Mouse (Mus musculus) midbrain, embryonic 11.5 days (tissue): ENCODE measurements around the gene Apoe. TPM values are rescaled to one million over a fixed set of nuclear protein-coding genes. Genes with fewer than 3 reads are reported as not detected.

Source experiments
- ATAC-seq: fragments of 200-750 bp; cut with Nextera tagmentation; 2 replicates; pipeline ENCODE4 v1.8.0; 2017; ENCODE audit warnings: moderate TSS enrichment, moderate library complexity; ENCODE audit not compliant: low FRiP score
- DNase-seq: peaks from one replicate; pipeline ENCODE4 v3.0.0; 2015; ENCODE audit warnings: low spot score; ENCODE audit errors: missing footprints
- H3K27ac ChIP-seq: fragments of 300-500 bp; sonication (generic); 2 replicates; pipeline ENCODE4 v1.5.1; 2014; ENCODE audit warnings: low read depth, low read length
- H3K27me3 ChIP-seq: fragments of 300-500 bp; sonication (generic); 2 replicates; pipeline ENCODE4 v1.6.1; 2014; ENCODE audit warnings: mild to moderate bottlenecking, low read length, moderate library complexity, mixed read lengths; ENCODE audit not compliant: control insufficient read depth, insufficient read depth
- H3K36me3 ChIP-seq: fragments of 300-500 bp; sonication (generic); 2 replicates; pipeline ENCODE4 v1.6.1; 2014; ENCODE audit warnings: mild to moderate bottlenecking, low read length, moderate library complexity, mixed read lengths; ENCODE audit not compliant: control insufficient read depth, insufficient read depth
- H3K4me1 ChIP-seq: fragments of 300-500 bp; sonication (generic); 2 replicates; pipeline ENCODE4 v1.6.1; 2014; ENCODE audit warnings: low read length; ENCODE audit not compliant: control insufficient read depth, insufficient read depth
- H3K4me2 ChIP-seq: fragments of 300-500 bp; sonication (generic); 2 replicates; pipeline ENCODE4 v1.6.1; 2014; ENCODE audit warnings: mild to moderate bottlenecking, moderate library complexity
- H3K4me3 ChIP-seq: fragments of 300-500 bp; sonication (generic); 2 replicates; pipeline ENCODE4 v1.5.1; 2014; ENCODE audit warnings: low read depth, low read length
- H3K9ac ChIP-seq: fragments of 300-500 bp; sonication (generic); 2 replicates; pipeline ENCODE4 v1.6.1; 2014; ENCODE audit warnings: low read length
- H3K9me3 ChIP-seq: fragments of 300-500 bp; sonication (generic); 2 replicates; pipeline ENCODE4 v1.6.1; 2016; ENCODE audit warnings: low read length; ENCODE audit not compliant: control insufficient read depth
- WGBS: fragments of 180-500 bp; shearing (Covaris S2); extraction: QIAGEN DNeasy Blood & Tissue Kit; methylation state at CpG from one replicate; pipeline ENCODE4 v1.1.7; 2014; 5-methylcytosine and 5-hydroxymethylcytosine counted together
- polyA plus RNA-seq: library from polyadenylated mRNA; unstranded; fragments of >200 nt; fragmentation: Nextera tagmentation; extraction: Ambion mirVana; gene quantifications from 2 replicates; pipeline ENCODE4 v1.2.1, GENCODE M21; 2014

Gene Apoe
- polyA plus RNA-seq, 1 experiment from 2014 or later = 180 TPM

DNA sequence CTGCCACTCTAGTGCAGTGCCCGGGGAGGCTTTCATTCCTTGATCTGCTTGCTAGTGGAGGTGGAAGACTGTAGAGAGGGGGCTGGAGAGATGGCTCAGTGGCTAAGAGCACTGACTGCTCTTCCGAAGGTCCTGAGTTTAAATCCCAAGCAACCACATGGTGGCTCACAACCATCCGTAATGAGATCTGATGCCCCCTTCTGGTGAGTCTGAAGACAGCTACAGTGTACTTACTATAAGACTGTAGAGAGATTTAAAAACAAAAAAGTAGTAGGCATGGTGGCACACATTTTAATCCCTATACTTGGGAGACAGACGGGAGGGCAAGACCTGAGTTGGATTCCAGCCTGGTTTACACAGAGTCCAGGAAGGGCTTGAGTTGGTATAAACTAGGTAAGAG is 13.4 kb upstream of the Apoe start:
- H3K27me3 ChIP-seq = no peaks in the 10 kb centered on the region
- H3K4me1 ChIP-seq = peaks cover 12% of the 10 kb centered on the region
- ATAC-seq (no peak), DNase-seq (no peak)
- no peak overlapping the region for H3K4me3 ChIP-seq
- no peak overlapping the region for H3K27ac ChIP-seq
- 72% methylated on average over 4 of the region's 4 CpGs for WGBS
- H3K9ac ChIP-seq = no peak overlapping the region
- H3K4me2 ChIP-seq = no peak overlapping the region
- no peaks in the 10 kb centered on the region for H3K9me3 ChIP-seq
- peaks cover 6% of the 10 kb centered on the region; the same call in 1 of the 2 replicates for H3K36me3 ChIP-seq

DNA sequence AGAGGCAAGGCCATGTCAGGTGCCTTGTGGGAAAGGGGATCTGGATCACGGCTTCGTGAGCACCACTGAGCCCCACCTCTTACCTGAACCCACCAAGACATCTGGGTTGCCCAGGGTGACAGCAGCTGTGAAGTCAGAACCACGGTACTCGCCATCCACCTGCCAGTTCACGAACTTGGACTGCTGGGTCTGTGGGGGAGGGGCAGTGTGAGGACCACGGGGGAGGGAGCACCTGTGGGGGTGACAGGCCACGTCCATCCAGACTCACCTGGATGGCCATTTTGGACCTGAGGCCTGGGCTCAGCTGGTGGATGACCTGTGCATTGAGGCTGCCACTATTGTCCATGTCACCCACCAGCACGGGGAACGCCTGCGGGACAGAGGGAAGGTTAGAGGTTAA is 11.7 kb upstream of the Apoe start:
- WGBS = 94% methylated on average over 10 of the region's 10 CpGs
- no peak overlapping the region for H3K4me2 ChIP-seq

DNA sequence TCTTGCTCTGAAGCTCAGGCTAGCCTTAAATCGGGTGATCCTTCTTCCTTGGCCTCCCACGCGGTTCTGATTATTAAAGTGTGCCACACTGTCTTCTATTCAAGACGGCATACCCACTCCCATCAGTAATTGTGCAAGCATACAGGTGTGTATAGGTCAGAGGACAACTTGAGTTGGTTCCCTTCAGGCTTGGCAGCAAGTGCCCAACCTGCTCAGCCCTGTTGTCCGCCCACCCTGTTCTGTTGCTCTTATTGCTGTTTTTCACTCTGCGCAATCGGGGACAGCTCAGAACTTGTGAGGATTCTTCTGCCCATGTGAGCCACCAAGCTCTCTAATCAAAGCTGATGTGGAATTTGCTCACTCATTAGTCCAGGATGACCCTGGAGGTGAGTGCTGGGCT is 6.3 kb upstream of the Apoe start:
- H3K9me3 ChIP-seq = no peaks in the 10 kb centered on the region

More for the DNA sequence above, 11.7 kb upstream of the Apoe start:
- no peak overlapping the region for H3K27ac ChIP-seq
- ATAC-seq = no peak
- H3K4me3 ChIP-seq = no peak overlapping the region
- DNase-seq = no peak
- no peaks in the 10 kb centered on the region for H3K9me3 ChIP-seq
- H3K4me1 ChIP-seq = peaks cover 7% of the 10 kb centered on the region
- no peaks in the 10 kb centered on the region for H3K27me3 ChIP-seq
- H3K36me3 ChIP-seq = peaks cover 6% of the 10 kb centered on the region; the same call in 1 of the 2 replicates
- H3K9ac ChIP-seq = no peak overlapping the region

DNA sequence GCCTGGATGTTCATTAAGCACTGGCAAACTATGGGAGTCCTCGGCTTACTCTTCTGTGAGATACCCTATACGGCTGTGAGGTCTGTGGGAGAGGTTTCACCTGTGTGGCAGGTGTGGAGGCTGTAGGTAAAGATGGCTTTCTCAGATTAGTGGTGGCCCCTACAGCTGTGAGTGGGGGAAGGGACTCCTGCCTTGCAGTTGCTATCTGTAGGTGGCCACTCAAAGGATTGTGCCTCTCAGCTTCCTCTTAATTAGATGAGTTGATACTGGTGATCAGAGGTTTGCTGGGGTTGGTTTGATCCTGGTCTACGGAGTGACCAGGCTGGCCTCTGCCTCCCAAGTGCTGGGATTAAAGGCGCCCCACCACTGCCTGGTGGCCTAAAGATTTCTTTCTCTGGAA is 5.5 kb upstream of the Apoe start:
- H3K4me2 ChIP-seq = no peak overlapping the region
- no peak overlapping the region for H3K27ac ChIP-seq
- no peaks in the 10 kb centered on the region for H3K9me3 ChIP-seq
- ATAC-seq = no peak
- H3K36me3 ChIP-seq = peaks cover 7% of the 10 kb centered on the region; the same call in 1 of the 2 replicates
- no peak overlapping the region for H3K4me3 ChIP-seq
- H3K4me1 ChIP-seq = peaks cover 2% of the 10 kb centered on the region
- no peaks in the 10 kb centered on the region for H3K27me3 ChIP-seq
- WGBS = 91% methylated on average over 4 of the region's 4 CpGs
- DNase-seq = no peak
- H3K9ac ChIP-seq = no peak overlapping the region

More for the DNA sequence above, 6.3 kb upstream of the Apoe start:
- Histone ChIP-seq H3K36me3 (peaks cover 8% of the 10 kb centered on the region; the same call in 1 of the 2 replicates), H3K9ac (no peak overlapping the region), H3K4me1 (no peaks in the 10 kb centered on the region), H3K4me2 (no peak overlapping the region), H3K4me3 (no peak overlapping the region), H3K27ac (no peak overlapping the region), H3K27me3 (no peaks in the 10 kb centered on the region)
- ATAC-seq (no peak), DNase-seq (no peak)
- WGBS = 93% methylated on average over 7 of the region's 7 CpGs

DNA sequence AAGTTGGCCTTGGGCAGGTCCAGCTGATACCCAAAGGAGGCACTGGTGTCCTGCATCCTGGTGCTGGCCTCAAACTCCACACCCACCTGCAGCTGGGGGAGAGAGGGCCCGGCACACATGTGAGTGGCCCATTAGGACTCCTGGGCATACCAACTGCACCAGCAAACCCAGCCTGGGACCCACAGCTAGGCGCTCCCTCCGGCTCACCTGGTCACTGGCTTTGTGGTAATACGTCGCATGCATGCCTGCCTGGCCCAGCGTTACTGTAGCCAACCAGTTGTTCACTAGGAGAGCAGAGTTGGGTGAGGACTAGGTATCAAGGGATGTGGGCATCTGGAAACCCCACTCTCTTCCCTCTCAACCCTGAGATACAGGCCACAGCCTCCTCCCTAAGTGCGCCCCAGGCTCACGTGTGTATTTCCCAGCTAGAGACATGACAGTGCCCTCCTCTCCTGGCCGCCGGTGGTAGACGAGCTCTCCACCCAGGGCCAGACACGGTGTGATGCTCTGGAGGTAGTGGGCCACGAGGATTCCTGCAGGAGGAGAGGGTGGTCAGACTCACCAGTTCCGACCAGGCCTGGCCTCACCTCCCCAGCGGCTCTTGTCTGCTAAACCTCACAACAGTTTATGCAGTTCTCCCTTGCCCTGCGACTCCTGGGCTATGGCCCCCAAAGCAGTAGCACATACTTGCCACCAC is 4.0 kb upstream of the Apoe start:
- Histone ChIP-seq H3K9ac (no peak overlapping the region), H3K27ac (no peak overlapping the region), H3K4me3 (no peak overlapping the region), H3K9me3 (no peaks in the 10 kb centered on the region), H3K4me1 (peaks cover 13% of the 10 kb centered on the region), H3K4me2 (no peak overlapping the region), H3K27me3 (no peaks in the 10 kb centered on the region), H3K36me3 (peaks cover 5% of the 10 kb centered on the region; the same call in 1 of the 2 replicates)
- 88% methylated on average over 16 of the region's 16 CpGs for WGBS
- ATAC-seq (no peak), DNase-seq (no peak)

DNA sequence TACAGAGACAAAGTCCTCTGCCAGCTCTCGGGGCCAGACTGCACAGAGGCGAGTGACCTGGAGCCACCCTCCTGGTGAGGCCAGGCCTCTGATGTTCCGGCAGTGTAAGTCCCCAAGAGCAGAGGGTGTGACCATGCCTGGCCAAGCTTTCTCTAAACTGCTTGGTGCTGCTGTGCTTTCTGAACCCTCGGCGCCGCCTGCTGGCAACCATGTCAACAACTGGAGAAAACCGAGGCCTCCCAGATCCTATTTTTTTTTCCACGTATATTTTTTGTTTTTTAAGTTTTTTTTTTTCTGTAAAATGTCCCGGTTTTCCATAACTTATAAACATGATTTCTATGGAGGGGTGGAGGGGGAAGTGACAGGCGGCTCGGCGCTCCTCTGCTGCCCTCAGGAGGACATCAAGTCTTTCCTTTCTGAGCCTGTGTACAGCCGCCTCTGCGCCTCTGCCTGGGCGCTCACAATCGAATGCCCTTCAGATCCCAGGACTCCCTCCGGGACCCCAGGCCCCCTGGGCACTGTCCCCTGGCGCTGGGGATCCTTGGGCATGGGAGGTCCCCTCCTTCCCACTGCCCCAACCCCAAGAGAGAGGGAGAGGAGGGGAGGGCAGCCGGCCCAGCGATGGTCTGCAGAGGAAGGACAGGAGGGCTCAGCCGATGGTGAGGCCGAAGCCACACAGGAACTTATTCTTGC is 2.2 kb upstream of the Apoe start:
- DNase-seq (peak; percentile 90), ATAC-seq (peak; percentile 63)
- Histone ChIP-seq H3K4me2 (no peak overlapping the region), H3K4me3 (no peak overlapping the region), H3K4me1 (peaks cover 13% of the 10 kb centered on the region), H3K9ac (no peak overlapping the region), H3K9me3 (peaks cover 4% of the 10 kb centered on the region; the same call in 1 of the 2 replicates), H3K27me3 (no peaks in the 10 kb centered on the region), H3K36me3 (peaks cover 13% of the 10 kb centered on the region), H3K27ac (no peak overlapping the region)
- 29% methylated on average over 22 of the region's 22 CpGs for WGBS

DNA sequence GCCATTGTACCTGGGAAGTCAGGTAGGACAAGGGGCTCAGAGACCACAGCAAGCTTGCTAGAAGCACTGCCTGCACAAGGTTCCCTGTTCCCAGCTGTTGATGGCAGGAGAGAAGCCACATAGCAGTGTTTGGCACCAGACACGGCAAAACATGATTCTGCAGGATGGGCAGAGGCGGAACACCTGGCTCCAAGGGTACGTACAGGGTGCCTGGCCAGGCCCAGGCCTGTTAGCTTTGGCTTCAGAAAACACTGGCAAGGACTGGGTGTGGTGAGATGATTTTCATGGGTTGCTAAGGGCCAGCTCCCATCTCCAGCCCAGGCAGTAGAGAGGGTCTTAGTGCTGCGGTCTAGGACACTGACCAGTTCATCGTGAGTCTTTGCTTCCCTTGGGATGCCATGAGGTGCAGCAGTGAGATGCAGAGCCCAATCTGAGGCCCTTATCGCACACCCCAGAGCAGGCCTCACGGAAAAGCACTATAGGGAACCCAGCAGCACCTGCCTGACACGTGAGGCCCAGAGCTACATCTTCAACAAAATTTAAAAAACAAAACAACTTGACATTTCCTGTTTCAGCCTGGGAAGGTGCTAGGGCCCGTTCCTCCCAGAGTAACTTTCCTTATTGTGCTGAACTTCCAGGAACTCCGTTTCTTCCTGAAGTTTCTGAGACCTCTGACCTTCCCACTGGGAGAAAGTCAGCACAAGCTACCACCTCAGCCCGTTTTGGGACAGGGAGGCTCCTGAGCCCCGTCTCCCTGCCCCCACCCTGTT is 1.5 kb upstream of the Apoe start:
- no peak for DNase-seq
- ATAC-seq = no peak
- Histone ChIP-seq H3K27ac (no peak overlapping the region), H3K27me3 (no peaks in the 10 kb centered on the region), H3K9ac (no peak overlapping the region), H3K4me1 (peaks cover 13% of the 10 kb centered on the region), H3K4me3 (no peak overlapping the region), H3K36me3 (peaks cover 14% of the 10 kb centered on the region), H3K4me2 (no peak overlapping the region), H3K9me3 (peaks cover 4% of the 10 kb centered on the region; the same call in 1 of the 2 replicates)
- 58% methylated on average over 12 of the region's 12 CpGs for WGBS

DNA sequence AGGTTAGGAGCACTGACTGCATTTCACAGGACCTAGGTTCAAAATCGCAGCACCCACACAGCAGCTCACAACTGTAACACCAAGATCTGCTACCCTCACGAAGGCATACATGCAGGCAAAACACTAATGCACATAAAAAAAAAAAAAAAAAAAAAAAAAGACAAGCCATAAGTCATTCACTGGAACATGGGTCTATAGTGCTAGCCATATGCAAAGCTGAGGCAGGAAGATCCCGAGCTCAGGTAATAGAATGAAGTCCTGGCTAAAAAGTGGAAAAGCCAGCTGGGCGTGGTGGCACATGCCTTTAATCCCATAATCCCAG is 800 bp upstream of the Apoe start:
- Histone ChIP-seq H3K4me3 (no peak overlapping the region), H3K9ac (0 out of 2 replicates have a peak overlapping the region, but pooled peaks have one; percentile 67), H3K4me1 (peaks cover 13% of the 10 kb centered on the region), H3K27ac (no peak overlapping the region), H3K36me3 (peaks cover 14% of the 10 kb centered on the region), H3K4me2 (no peak overlapping the region), H3K9me3 (peaks cover 4% of the 10 kb centered on the region; the same call in 1 of the 2 replicates), H3K27me3 (no peaks in the 10 kb centered on the region)
- DNase-seq (no peak), ATAC-seq (no peak)
- 81% methylated on average over 4 of the region's 4 CpGs for WGBS
